Mouse (Mus musculus) adrenal gland, postnatal 36 days (tissue): ENCODE results near the gene Kcnh2. TPM values are rescaled to one million over a fixed set of nuclear protein-coding genes. Genes with fewer than 3 reads are reported as not detected.

Source experiments
- DNase-seq, 2 experiments: peaks; one replicate each; pipeline ENCODE4 v3.0.0; 2021; ENCODE audit warnings: mixed read lengths in 1 of 2
- total RNA-seq, 2 experiments: library from RNA; stranded (reverse); gene quantifications; 2 replicates each; pipeline ENCODE4 v1.2.3; 2021

Gene Kcnh2
- total RNA-seq, 2 experiments from 2014 or later = 14.4 to 14.7 TPM

GRCm38 (mm10) chr5:24379501-24379900 lies 28.1 kb upstream of the Kcnh2 start:
- DNase-seq = no peak

GRCm38 (mm10) chr5:24378700-24379099 lies 27.3 kb upstream of the Kcnh2 start:
- no peak for DNase-seq

GRCm38 (mm10) chr5:24374666-24375328 lies 23.4 kb upstream of the Kcnh2 start:
- DNase-seq = no peak

GRCm38 (mm10) chr5:24374216-24374615 lies 22.8 kb upstream of the Kcnh2 start:
- DNase-seq = no peak

GRCm38 (mm10) chr5:24373807-24374206 lies 22.4 kb upstream of the Kcnh2 start:
- no peak for DNase-seq

GRCm38 (mm10) chr5:24369767-24370166 lies 18.4 kb upstream of the Kcnh2 start:
- no peak for DNase-seq

- no peak for DNase-seq
Observed at GRCm38 (mm10) chr5:24366426-24366825, 15.0 kb upstream of the Kcnh2 start.

GRCm38 (mm10) chr5:24365528-24365927 lies 14.1 kb upstream of the Kcnh2 start:
- DNase-seq = no peak

GRCm38 (mm10) chr5:24364963-24365362 lies 13.6 kb upstream of the Kcnh2 start:
- peak; percentile 33 to 36 for DNase-seq

GRCm38 (mm10) chr5:24364508-24364907 lies 13.1 kb upstream of the Kcnh2 start, which contains the start of gene Nos3:
Gene Nos3 (plus strand): TSS chr5:24364810.
- DNase-seq = peak; percentile 57 to 72

GRCm38 (mm10) chr5:24364061-24364460 lies 12.7 kb upstream of the Kcnh2 start:
- DNase-seq = no peak

- no peak for DNase-seq
Observed at GRCm38 (mm10) chr5:24363467-24363866, 12.1 kb upstream of the Kcnh2 start.

- peak; percentile 85 to 87 for DNase-seq
Observed at GRCm38 (mm10) chr5:24360792-24361454, 9.5 kb upstream of the Kcnh2 start.

- peak; percentile 80 to 88 for DNase-seq
Observed at GRCm38 (mm10) chr5:24357461-24357860, 6.1 kb upstream of the Kcnh2 start.

- no peak for DNase-seq
Observed at GRCm38 (mm10) chr5:24356764-24357163, 5.4 kb upstream of the Kcnh2 start.

GRCm38 (mm10) chr5:24353327-24353726 lies 1.9 kb upstream of the Kcnh2 start:
- no peak for DNase-seq

- peak; percentile 65 to 83 for DNase-seq
Observed at GRCm38 (mm10) chr5:24352251-24352859, 951 bp upstream of the Kcnh2 start.

GRCm38 (mm10) chr5:24351701-24352171 lies 332 bp upstream of the Kcnh2 start:
- DNase-seq = peak; percentile 93 to 95

- DNase-seq = no peak
Observed at GRCm38 (mm10) chr5:24350531-24351250, 713 bp downstream of the Kcnh2 start.

- DNase-seq = peak; percentile 45 to 58
Observed at GRCm38 (mm10) chr5:24350073-24350472, 1.3 kb downstream of the Kcnh2 start.

- peak; percentile 71 to 78 for DNase-seq
Observed at GRCm38 (mm10) chr5:24348546-24348945, 2.9 kb downstream of the Kcnh2 start.

- DNase-seq = peak; percentile 89 to 92
Observed at GRCm38 (mm10) chr5:24348128-24348527, 3.3 kb downstream of the Kcnh2 start.
